Comparison of ENCODE assay signal across 11 mouse cellular contexts in the genomic region with DNA sequence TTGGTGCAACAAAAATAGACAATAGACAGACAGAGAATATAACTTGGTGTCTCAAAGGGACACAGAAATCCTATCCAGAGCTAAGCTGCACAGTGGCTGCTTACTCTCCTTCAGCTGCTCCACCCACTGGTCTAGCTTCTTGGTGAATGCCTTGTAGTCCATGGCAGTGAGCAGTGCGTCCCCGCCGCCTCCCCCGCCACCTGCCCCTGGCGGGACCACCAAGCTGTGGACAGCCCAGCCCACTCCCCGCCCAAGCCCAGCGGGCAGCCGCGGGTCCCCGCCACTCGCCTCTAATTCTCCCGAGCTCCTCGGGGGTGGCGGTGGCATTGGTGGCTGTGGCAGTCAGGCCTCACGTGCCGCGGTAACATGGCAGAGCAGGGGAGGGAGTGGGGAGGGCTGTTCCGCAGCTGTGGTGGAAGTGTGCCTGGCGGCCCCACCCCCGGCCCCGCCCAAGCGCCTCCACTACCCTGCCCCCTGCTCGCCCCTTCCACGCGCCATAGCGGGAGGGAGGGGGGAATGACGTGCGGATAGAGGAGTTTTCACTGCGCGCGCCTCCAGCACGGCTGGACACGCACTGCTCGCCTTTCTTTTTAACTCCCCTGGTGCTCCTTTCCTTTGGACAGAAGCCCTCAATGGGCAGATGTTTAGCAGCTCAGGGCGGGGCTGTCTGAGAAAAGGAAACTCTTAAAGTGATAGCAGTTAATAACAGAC. TPM values are rescaled to one million over a fixed set of nuclear protein-coding genes. Genes with fewer than 3 reads are reported as not detected.
DNase-seq lines count a peak whose midpoint lies in the region; ATAC-seq and TF ChIP-seq lines count a peak whose summit lies in the region.
"Had no signal": no experiment of that assay in that cellular context is flagged by ENCODE, and none has a peak within 500 bp of the region (broad histone marks: within the 10 kb centered on the region; RNA-seq: fewer than 3 reads in every experiment).

No protein-coding gene starts in this region.

- no peak for TF ChIP-seq EP300 in lung, postnatal 0 days (IDR thresholded peaks at IDR 0.05)

- ATAC-seq in heart, embryonic 12.5 days (ENCODE audit: insufficient number of reproducible peaks, low FRiP score) = peak; percentile 66; the same call in 1 of the 2 replicates
- peak; percentile 80 for ATAC-seq in hindbrain, embryonic 13.5 days (ENCODE audit: low FRiP score)
- peak; percentile 88 for ATAC-seq in midbrain, embryonic 16.5 days
- ATAC-seq in lung, postnatal 0 days = no peak

- 32% methylated on average over 35 of the region's 35 CpGs for WGBS in heart, embryonic 12.5 days
- WGBS in embryonic facial prominence, embryonic 10.5 days = 40% methylated on average over 35 of the region's 35 CpGs
- 40% methylated on average over 34 of the region's 35 CpGs for WGBS in hindbrain, embryonic 13.5 days
- WGBS in midbrain, embryonic 16.5 days = 29% methylated on average over 28 of the region's 35 CpGs
- 40% methylated on average over 28 of the region's 35 CpGs for WGBS in lung, postnatal 0 days

- no peaks in the 10 kb centered on the region for H3K4me1 ChIP-seq in heart, embryonic 12.5 days (replicated peaks)
- H3K4me1 ChIP-seq in embryonic facial prominence, embryonic 10.5 days = no peaks in the 10 kb centered on the region
- H3K4me1 ChIP-seq in hindbrain, embryonic 13.5 days (replicated peaks) = no peaks in the 10 kb centered on the region
- H3K4me1 ChIP-seq in midbrain, embryonic 16.5 days (ENCODE audit: control insufficient read depth, insufficient read depth, low read length) = no peaks in the 10 kb centered on the region
- H3K4me1 ChIP-seq in lung, postnatal 0 days (ENCODE audit: insufficient read depth, low read depth, low read length) = no peaks in the 10 kb centered on the region

- intact Hi-C loops in left cerebral cortex, postnatal 36 days (cut with DNase I) = no loop called here

- H3K4me3 ChIP-seq in heart, embryonic 12.5 days = peak overlapping the region; percentile 7; the same call in 1 of the 2 replicates
- H3K4me3 ChIP-seq in embryonic facial prominence, embryonic 10.5 days = peak overlapping the region; percentile 49
- peak overlapping the region; percentile 30 for H3K4me3 ChIP-seq in hindbrain, embryonic 13.5 days
- peak overlapping the region; percentile 20 for H3K4me3 ChIP-seq in midbrain, embryonic 16.5 days (ENCODE audit: low read depth, low read length)
- H3K4me3 ChIP-seq in lung, postnatal 0 days (ENCODE audit: low read depth, low read length) = no peak overlapping the region

- no peaks in the 10 kb centered on the region for H3K27me3 ChIP-seq in heart, embryonic 12.5 days (replicated peaks)
- no peaks in the 10 kb centered on the region for H3K27me3 ChIP-seq in embryonic facial prominence, embryonic 10.5 days (replicated peaks; ENCODE audit: low read depth, poor library complexity, severe bottlenecking)
- no peaks in the 10 kb centered on the region for H3K27me3 ChIP-seq in hindbrain, embryonic 13.5 days
- H3K27me3 ChIP-seq in midbrain, embryonic 16.5 days (ENCODE audit: control insufficient read depth, insufficient read depth, low read depth, low read length) = no peaks in the 10 kb centered on the region
- H3K27me3 ChIP-seq in lung, postnatal 0 days (replicated peaks; ENCODE audit: insufficient read depth, low read length) = no peaks in the 10 kb centered on the region
- H3K27me3 ChIP-seq: CH12.LX had no signal

- no peak overlapping the region for H3K4me2 ChIP-seq in heart, embryonic 12.5 days
- 0 out of 2 replicates have a peak overlapping the region, but pooled peaks have one; percentile 8 for H3K4me2 ChIP-seq in hindbrain, embryonic 13.5 days
- 0 out of 2 replicates have a peak overlapping the region, but pooled peaks have one; percentile 19 for H3K4me2 ChIP-seq in midbrain, embryonic 16.5 days (ENCODE audit: low read length)
- no peak overlapping the region for H3K4me2 ChIP-seq in lung, postnatal 0 days (replicated peaks; ENCODE audit: low read depth, low read length)

- no peak for DNase-seq in heart, adult 11 months
- DNase-seq in embryonic facial prominence, embryonic 10.5 days (ENCODE audit: low spot score) = peak; percentile 45
- no peak for DNase-seq in left cerebral cortex, postnatal 36 days (ENCODE audit: low spot score in 2 of 2)
- no peak for DNase-seq in lung, postnatal 0 days (ENCODE audit: low spot score)
- no peak for DNase-seq in lung, postnatal 14 days

- H3K9me3 ChIP-seq in heart, embryonic 12.5 days (replicated peaks) = peaks cover 17% of the 10 kb centered on the region
- peaks cover 19% of the 10 kb centered on the region for H3K9me3 ChIP-seq in embryonic facial prominence, embryonic 10.5 days
- H3K9me3 ChIP-seq in hindbrain, embryonic 13.5 days = peaks cover 15% of the 10 kb centered on the region
- peaks cover 9% of the 10 kb centered on the region for H3K9me3 ChIP-seq in midbrain, embryonic 16.5 days (replicated peaks; ENCODE audit: control insufficient read depth, low read length, poor library complexity, severe bottlenecking)
- no peaks in the 10 kb centered on the region for H3K9me3 ChIP-seq in lung, postnatal 0 days (ENCODE audit: low read length)

- no peak overlapping the region for H3K27ac ChIP-seq in heart, embryonic 12.5 days (ENCODE audit: poor library complexity, severe bottlenecking)
- no peak overlapping the region for H3K27ac ChIP-seq in embryonic facial prominence, embryonic 10.5 days (replicated peaks)
- H3K27ac ChIP-seq in hindbrain, embryonic 13.5 days = peak overlapping the region; percentile 40
- no peak overlapping the region for H3K27ac ChIP-seq in midbrain, embryonic 16.5 days (ENCODE audit: low read length)
- no peak overlapping the region for H3K27ac ChIP-seq in lung, postnatal 0 days (ENCODE audit: low read length)

- TF ChIP-seq CTCF in lung, postnatal 0 days (IDR thresholded peaks at IDR 0.05) = no peak

- H3K9ac ChIP-seq in heart, embryonic 12.5 days = no peak overlapping the region
- no peak overlapping the region for H3K9ac ChIP-seq in hindbrain, embryonic 13.5 days
- H3K9ac ChIP-seq in midbrain, embryonic 16.5 days (ENCODE audit: low read depth, low read length) = no peak overlapping the region
- no peak overlapping the region for H3K9ac ChIP-seq in lung, postnatal 0 days (replicated peaks; ENCODE audit: low read depth)

- no peaks in the 10 kb centered on the region for H3K36me3 ChIP-seq in heart, embryonic 12.5 days
- no peaks in the 10 kb centered on the region for H3K36me3 ChIP-seq in embryonic facial prominence, embryonic 10.5 days (replicated peaks)
- no peaks in the 10 kb centered on the region for H3K36me3 ChIP-seq in hindbrain, embryonic 13.5 days
- no peaks in the 10 kb centered on the region for H3K36me3 ChIP-seq in midbrain, embryonic 16.5 days (ENCODE audit: control insufficient read depth, insufficient read depth, low read length)
- H3K36me3 ChIP-seq in lung, postnatal 0 days (ENCODE audit: insufficient read depth, low read length) = no peaks in the 10 kb centered on the region

RNA-seq across cellular contexts. Expression of gene Psg28, which starts 29.2 kb away (rescaled TPM):
- not detected in 2 replicates for polyA plus RNA-seq in heart, embryonic 12.5 days (2016; fragmentation: Nextera tagmentation; extraction: Ambion mirVana)
- polyA plus RNA-seq in embryonic facial prominence, embryonic 10.5 days (2016; fragmentation: Nextera tagmentation; extraction: Ambion mirVana) = not detected in 2 replicates
- polyA plus RNA-seq in hindbrain, embryonic 13.5 days (2015; fragmentation: Nextera tagmentation; extraction: Ambion mirVana) = 0.13 TPM in 1 of 2 replicates, not detected in the other
- not detected in 2 replicates for polyA plus RNA-seq in midbrain, embryonic 16.5 days (2015; fragmentation: Nextera tagmentation; extraction: Ambion mirVana)
- not detected for total RNA-seq in left cerebral cortex, postnatal 36 days (2021)
- not detected in 2 replicates for polyA plus RNA-seq in lung, postnatal 0 days (2015; fragmentation: Nextera tagmentation; extraction: Ambion mirVana)
- total RNA-seq: adrenal gland, postnatal 36 days; CH12.LX; hematopoietic stem cell, adult 5-6 weeks had no signal

RNA-seq across cellular contexts. Expression of gene Psg18, which starts 47.9 kb away (rescaled TPM):
- polyA plus RNA-seq in heart, embryonic 12.5 days (2016; fragmentation: Nextera tagmentation; extraction: Ambion mirVana) = not detected in 2 replicates
- not detected in 2 replicates for polyA plus RNA-seq in embryonic facial prominence, embryonic 10.5 days (2016; fragmentation: Nextera tagmentation; extraction: Ambion mirVana)
- not detected in 2 replicates for polyA plus RNA-seq in hindbrain, embryonic 13.5 days (2015; fragmentation: Nextera tagmentation; extraction: Ambion mirVana)
- not detected in 2 replicates for polyA plus RNA-seq in midbrain, embryonic 16.5 days (2015; fragmentation: Nextera tagmentation; extraction: Ambion mirVana)
- not detected for total RNA-seq in left cerebral cortex, postnatal 36 days (2021)
- polyA plus RNA-seq in lung, postnatal 0 days (2015; fragmentation: Nextera tagmentation; extraction: Ambion mirVana) = not detected in 2 replicates
- total RNA-seq: adrenal gland, postnatal 36 days; CH12.LX; hematopoietic stem cell, adult 5-6 weeks had no signal

Comparison
In these comparisons a context has a peak if more than half of its experiments do, and no peak if none do; other contexts are left out.
1. H3K4me2 ChIP-seq: peak in hindbrain, embryonic 13.5 days (single experiment) and midbrain, embryonic 16.5 days (single experiment); none in heart, embryonic 12.5 days (single experiment) and lung, postnatal 0 days (single experiment).